Mouse (Mus musculus): Measurements from ENCODE around the gene Cdc42bpg. TPM values are rescaled to one million over a fixed set of nuclear protein-coding genes. Genes with fewer than 3 reads are reported as not detected.

The Cdc42bpg gene
- total and polyA plus RNA-seq, 3 experiments, result 2.6 to 4.5 TPM; not detected in 1

DNA sequence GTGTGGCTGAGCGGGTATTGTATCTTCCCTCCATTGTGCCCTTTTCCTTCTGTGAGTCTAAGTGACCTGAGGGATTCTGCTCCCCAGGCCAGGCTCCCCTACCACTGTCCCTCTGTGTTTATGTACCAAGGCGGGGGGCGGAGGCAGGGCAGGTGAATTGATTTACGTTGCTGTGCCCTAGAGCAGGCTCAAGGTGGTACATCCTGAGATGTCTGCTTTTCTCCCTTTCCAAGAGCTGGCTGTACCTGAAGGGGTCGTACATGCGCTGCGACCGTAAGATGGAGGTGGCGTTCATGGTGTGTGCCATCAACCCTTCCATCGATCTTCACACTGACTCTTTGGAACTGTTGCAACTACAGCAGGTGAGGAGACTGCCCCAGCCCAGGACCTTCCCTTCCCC is 30.7 kb downstream of the Cdc42bpg start:
- Histone ChIP-seq H3K4me3 (ENCODE audit: control insufficient read depth in 1 of 2, insufficient read depth in 1 of 2, low read depth in 2 of 2, low read length in 2 of 2) (no peak overlapping the region), H3K9me3 (replicated peaks; ENCODE audit: insufficient read depth, low read length) (no peaks in the 10 kb centered on the region), H3K9ac (ENCODE audit: control insufficient read depth, low read depth, low read length, poor library complexity, severe bottlenecking) (no peak overlapping the region), H3K79me2 (ENCODE audit: control insufficient read depth, insufficient read depth, low read length, poor library complexity) (peaks cover 14% of the 10 kb centered on the region), H3K27ac (ENCODE audit: control insufficient read depth, low read depth, low read length) (no peak overlapping the region), H3K36me3 (ENCODE audit: control insufficient read depth in 1 of 2, insufficient read depth in 2 of 2, low read length in 2 of 2) (peaks cover 0 to 13% of the 10 kb centered on the region in 2 experiments; a peak in 2 of 4 replicates), H3K27me3 (ENCODE audit: control insufficient read depth in 1 of 2, insufficient read depth in 2 of 2, low read length in 2 of 2) (no peaks in the 10 kb centered on the region), H3K4me1 (ENCODE audit: control insufficient read depth in 1 of 2, insufficient read depth in 2 of 2, low read length in 2 of 2) (peaks cover 3 to 25% of the 10 kb centered on the region in 2 experiments)
- DNase-seq (ENCODE audit: low read depth, low spot score), result no peak
- TF ChIP-seq ZC3H11A (IDR thresholded peaks at IDR 0.05; ENCODE audit: low read depth, low read length) (no peak), MYB (IDR thresholded peaks at IDR 0.05; ENCODE audit: low read depth, low read length) (no peak), GABPA (IDR thresholded peaks at IDR 0.05; ENCODE audit: low read depth, low read length) (no peak), MAX (IDR thresholded peaks at IDR 0.05; ENCODE audit: low read length) (no peak), JUND (IDR thresholded peaks at IDR 0.05; ENCODE audit: low read depth, low read length) (no peak), NELFE (IDR thresholded peaks at IDR 0.05; ENCODE audit: low read depth, low read length) (no peak), NRF1 (IDR thresholded peaks at IDR 0.05; ENCODE audit: insufficient read depth, low read depth, low read length, poor library complexity, severe bottlenecking) (no peak), ZKSCAN1 (IDR thresholded peaks at IDR 0.05; ENCODE audit: low read depth, low read length) (no peak), E2F4 (IDR thresholded peaks at IDR 0.05; ENCODE audit: borderline replicate concordance, low read depth, low read length) (no peak), KAT2A (conservative IDR thresholded peaks at IDR 0.05; ENCODE audit: low read depth, low read length) (no peak), CTCF (IDR thresholded peaks at IDR 0.05 in 2 of 3, conservative IDR thresholded peaks at IDR 0.05 in 1 of 3; ENCODE audit: control insufficient read depth in 1 of 3, insufficient read depth in 1 of 3, low read depth in 2 of 3, low read length in 3 of 3, poor library complexity in 1 of 3, severe bottlenecking in 1 of 3) (no peak), USF1 (IDR thresholded peaks at IDR 0.05; ENCODE audit: low read depth, low read length) (no peak), EP300 (IDR thresholded peaks at IDR 0.05; ENCODE audit: low read depth in 1 of 2, low read length in 2 of 2) (no peak), MXI1 (IDR thresholded peaks at IDR 0.05; ENCODE audit: low read depth, low read length) (no peak), TBP (IDR thresholded peaks at IDR 0.05; ENCODE audit: low read depth, low read length) (no peak), CHD1 (IDR thresholded peaks at IDR 0.05; ENCODE audit: low read depth, low read length) (no peak), RCOR1 (IDR thresholded peaks at IDR 0.05; ENCODE audit: low read depth, low read length) (no peak), GATA1 (IDR thresholded peaks at IDR 0.05; ENCODE audit: low read depth, low read length) (no peak), BHLHE40 (IDR thresholded peaks at IDR 0.05; ENCODE audit: borderline replicate concordance, low read depth, low read length) (no peak)

DNA sequence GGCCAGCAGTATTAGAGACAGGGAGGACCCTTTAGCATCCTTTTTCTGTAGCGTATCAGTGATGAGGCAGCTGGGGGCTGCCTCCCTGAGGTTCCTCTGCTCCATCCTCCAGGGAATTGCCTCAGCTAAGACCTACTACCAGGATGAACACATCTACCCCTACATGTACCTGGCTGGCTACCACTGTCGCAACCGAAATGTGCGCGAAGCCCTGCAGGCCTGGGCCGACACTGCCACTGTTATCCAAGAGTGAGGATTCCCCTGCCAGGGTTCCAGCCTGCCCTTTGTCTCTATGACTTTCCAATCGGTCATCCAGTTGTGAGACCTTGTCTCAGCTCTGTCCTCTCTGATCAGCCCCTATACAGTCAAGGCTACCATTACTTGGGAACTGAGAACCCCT is 31.9 kb downstream of the Cdc42bpg start:
- Histone ChIP-seq H3K4me1 (ENCODE audit: control insufficient read depth in 1 of 2, insufficient read depth in 2 of 2, low read length in 2 of 2) (peaks cover 3 to 25% of the 10 kb centered on the region in 2 experiments), H3K9me3 (replicated peaks; ENCODE audit: insufficient read depth, low read length) (no peaks in the 10 kb centered on the region), H3K27ac (ENCODE audit: control insufficient read depth, low read depth, low read length) (no peak overlapping the region), H3K27me3 (ENCODE audit: control insufficient read depth in 1 of 2, insufficient read depth in 2 of 2, low read length in 2 of 2) (no peaks in the 10 kb centered on the region), H3K36me3 (ENCODE audit: control insufficient read depth in 1 of 2, insufficient read depth in 2 of 2, low read length in 2 of 2) (peaks cover 0 to 13% of the 10 kb centered on the region in 2 experiments; a peak in 2 of 4 replicates), H3K79me2 (ENCODE audit: control insufficient read depth, insufficient read depth, low read length, poor library complexity) (peaks cover 14% of the 10 kb centered on the region), H3K4me3 (ENCODE audit: control insufficient read depth in 1 of 2, insufficient read depth in 1 of 2, low read depth in 2 of 2, low read length in 2 of 2) (no peak overlapping the region), H3K9ac (ENCODE audit: control insufficient read depth, low read depth, low read length, poor library complexity, severe bottlenecking) (no peak overlapping the region)
- DNase-seq (ENCODE audit: low read depth, low spot score), result no peak
- no peak for TF ChIP-seq CHD1 (IDR thresholded peaks at IDR 0.05; ENCODE audit: low read depth, low read length)
- TF ChIP-seq MAFK (IDR thresholded peaks at IDR 0.05; ENCODE audit: borderline replicate concordance, low read depth, low read length), result no peak
- no peak for TF ChIP-seq NELFE (IDR thresholded peaks at IDR 0.05; ENCODE audit: low read depth, low read length)
- TF ChIP-seq KAT2A (conservative IDR thresholded peaks at IDR 0.05; ENCODE audit: low read depth, low read length), result no peak
- no peak for TF ChIP-seq ELF1 (IDR thresholded peaks at IDR 0.05; ENCODE audit: low read depth, low read length)
- no peak for TF ChIP-seq CTCF (IDR thresholded peaks at IDR 0.05 in 2 of 3, conservative IDR thresholded peaks at IDR 0.05 in 1 of 3; ENCODE audit: control insufficient read depth in 1 of 3, insufficient read depth in 1 of 3, low read depth in 2 of 3, low read length in 3 of 3, poor library complexity in 1 of 3, severe bottlenecking in 1 of 3)
- no peak for TF ChIP-seq GATA1 (IDR thresholded peaks at IDR 0.05; ENCODE audit: low read depth, low read length)
- no peak for TF ChIP-seq POLR2AphosphoS2 (IDR thresholded peaks at IDR 0.05; ENCODE audit: low read length)
- no peak for TF ChIP-seq TCF12 (IDR thresholded peaks at IDR 0.05; ENCODE audit: low read depth, low read length)
- no peak for TF ChIP-seq E2F4 (IDR thresholded peaks at IDR 0.05; ENCODE audit: borderline replicate concordance, low read depth, low read length)
- no peak for TF ChIP-seq TAL1 (IDR thresholded peaks at IDR 0.05; ENCODE audit: low read length)
- no peak for TF ChIP-seq USF2 (IDR thresholded peaks at IDR 0.05; ENCODE audit: borderline replicate concordance in 1 of 2, insufficient read depth in 1 of 2, low read depth in 1 of 2, low read length in 2 of 2)
- TF ChIP-seq RCOR1 (IDR thresholded peaks at IDR 0.05; ENCODE audit: low read depth, low read length), result no peak
- no peak for TF ChIP-seq CHD2 (IDR thresholded peaks at IDR 0.05; ENCODE audit: low read length)
- TF ChIP-seq ZC3H11A (IDR thresholded peaks at IDR 0.05; ENCODE audit: low read depth, low read length), result no peak
- TF ChIP-seq USF1 (IDR thresholded peaks at IDR 0.05; ENCODE audit: low read depth, low read length), result no peak

Data from MEL (cell line).